Mouse (Mus musculus): ENCODE measurements around the gene Chsy1. TPM values are rescaled to one million over a fixed set of nuclear protein-coding genes. Genes with fewer than 3 reads are reported as not detected.

Chsy1 gene
- total and polyA plus RNA-seq, 2 experiments from 2014 or later = 8.7 to 49.9 TPM

- no peak for ATAC-seq
- Histone ChIP-seq H3K27ac (ENCODE audit: low read depth, low read length) (no peak overlapping the region), H3K9me3 (ENCODE audit: low read length) (no peaks in the 10 kb centered on the region), H3K4me2 (ENCODE audit: low read depth) (no peak overlapping the region), H3K9ac (no peak overlapping the region), H3K27me3 (ENCODE audit: insufficient read depth, low read length) (no peaks in the 10 kb centered on the region), H3K4me1 (ENCODE audit: insufficient read depth) (no peaks in the 10 kb centered on the region; the same call in 1 of the 2 replicates), H3K36me3 (ENCODE audit: insufficient read depth) (peaks cover 55% of the 10 kb centered on the region), H3K4me3 (ENCODE audit: low read depth, low read length) (no peak overlapping the region)
- TF ChIP-seq CTCF (IDR thresholded peaks at IDR 0.05; ENCODE audit: low read depth) = no peak
- no peak for DNase-seq
- WGBS = 87% methylated on average over 6 of the region's 6 CpGs
Measured at GRCm38 (mm10) chr7:66083757-66084156, 25.6 kb upstream of the Chsy1 start.

DNA sequence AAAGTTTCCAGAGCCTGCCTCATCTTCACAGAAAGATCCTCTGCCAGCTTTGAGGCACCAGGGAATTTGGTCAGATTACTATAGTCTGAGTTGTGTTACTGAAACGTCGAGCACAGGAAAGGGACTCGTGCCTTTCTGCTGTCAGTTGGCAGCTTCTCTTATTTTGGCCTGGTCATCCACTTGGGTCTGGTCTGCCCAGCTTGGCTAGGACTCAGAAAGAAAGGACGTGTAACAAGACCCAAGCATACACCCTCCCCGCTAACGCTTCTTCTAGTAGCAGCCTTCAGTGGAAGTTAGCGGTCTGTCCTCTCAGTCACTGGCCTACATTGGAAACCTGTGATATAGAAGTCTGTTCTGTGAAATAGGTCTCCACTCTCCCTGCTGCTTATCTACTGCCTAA lies 24.8 kb upstream of the Chsy1 start:
- ATAC-seq = no peak
- no peak for TF ChIP-seq CTCF (IDR thresholded peaks at IDR 0.05; ENCODE audit: low read depth)
- 84% methylated on average over 7 of the region's 7 CpGs for WGBS
- Histone ChIP-seq H3K9me3 (ENCODE audit: low read length) (no peaks in the 10 kb centered on the region), H3K36me3 (ENCODE audit: insufficient read depth) (peaks cover 63% of the 10 kb centered on the region), H3K4me1 (ENCODE audit: insufficient read depth) (no peaks in the 10 kb centered on the region; the same call in 1 of the 2 replicates), H3K27ac (ENCODE audit: low read depth, low read length) (no peak overlapping the region), H3K9ac (no peak overlapping the region), H3K27me3 (ENCODE audit: insufficient read depth, low read length) (no peaks in the 10 kb centered on the region), H3K4me3 (ENCODE audit: low read depth, low read length) (no peak overlapping the region), H3K4me2 (ENCODE audit: low read depth) (no peak overlapping the region)
- no peak for DNase-seq

GRCm38 (mm10) chr7:66087652-66088051 lies 21.7 kb upstream of the Chsy1 start:
- TF ChIP-seq CTCF (IDR thresholded peaks at IDR 0.05; ENCODE audit: low read depth) = no peak
- Histone ChIP-seq H3K4me2 (ENCODE audit: low read depth) (no peak overlapping the region), H3K9ac (no peak overlapping the region), H3K4me1 (ENCODE audit: insufficient read depth) (no peaks in the 10 kb centered on the region), H3K9me3 (ENCODE audit: low read length) (no peaks in the 10 kb centered on the region), H3K27ac (ENCODE audit: low read depth, low read length) (no peak overlapping the region), H3K4me3 (ENCODE audit: low read depth, low read length) (no peak overlapping the region), H3K27me3 (ENCODE audit: insufficient read depth, low read length) (no peaks in the 10 kb centered on the region), H3K36me3 (ENCODE audit: insufficient read depth) (peaks cover 80% of the 10 kb centered on the region)
- WGBS = 90% methylated on average over 4 of the region's 4 CpGs
- no peak for DNase-seq
- ATAC-seq = no peak

- Histone ChIP-seq H3K9ac (no peak overlapping the region), H3K27ac (ENCODE audit: low read depth, low read length) (no peak overlapping the region), H3K4me2 (ENCODE audit: low read depth) (no peak overlapping the region), H3K4me1 (ENCODE audit: insufficient read depth) (no peaks in the 10 kb centered on the region), H3K4me3 (ENCODE audit: low read depth, low read length) (no peak overlapping the region), H3K27me3 (ENCODE audit: insufficient read depth, low read length) (no peaks in the 10 kb centered on the region), H3K36me3 (ENCODE audit: insufficient read depth) (peaks cover 77% of the 10 kb centered on the region), H3K9me3 (ENCODE audit: low read length) (no peaks in the 10 kb centered on the region)
- ATAC-seq (no peak), DNase-seq (no peak)
- WGBS = 85% methylated on average over 2 of the region's 2 CpGs
- TF ChIP-seq CTCF (IDR thresholded peaks at IDR 0.05; ENCODE audit: low read depth) = no peak
Measured at GRCm38 (mm10) chr7:66088077-66088476, 21.2 kb upstream of the Chsy1 start.

GRCm38 (mm10) chr7:66090676-66091190 lies 18.6 kb upstream of the Chsy1 start:
- no peak for TF ChIP-seq CTCF (IDR thresholded peaks at IDR 0.05; ENCODE audit: low read depth)
- peaks cover 55% of the 10 kb centered on the region for H3K36me3 ChIP-seq (ENCODE audit: insufficient read depth)
- no peaks in the 10 kb centered on the region for H3K4me1 ChIP-seq (ENCODE audit: insufficient read depth)

GRCm38 (mm10) chr7:66091553-66091952 lies 17.8 kb upstream of the Chsy1 start:
- peaks cover 50% of the 10 kb centered on the region for H3K36me3 ChIP-seq (ENCODE audit: insufficient read depth)
- H3K27ac ChIP-seq (ENCODE audit: low read depth, low read length) = no peak overlapping the region
- H3K4me2 ChIP-seq (ENCODE audit: low read depth) = no peak overlapping the region
- no peaks in the 10 kb centered on the region for H3K27me3 ChIP-seq (ENCODE audit: insufficient read depth, low read length)
- ATAC-seq = no peak
- H3K4me1 ChIP-seq (ENCODE audit: insufficient read depth) = no peaks in the 10 kb centered on the region
- no peak overlapping the region for H3K4me3 ChIP-seq (ENCODE audit: low read depth, low read length)
- TF ChIP-seq CTCF (IDR thresholded peaks at IDR 0.05; ENCODE audit: low read depth) = no peak
- H3K9ac ChIP-seq = no peak overlapping the region
- DNase-seq = no peak
- 89% methylated on average over 7 of the region's 7 CpGs for WGBS
- H3K9me3 ChIP-seq (ENCODE audit: low read length) = no peaks in the 10 kb centered on the region

More at GRCm38 (mm10) chr7:66090676-66091190, 18.6 kb upstream of the Chsy1 start:
- no peaks in the 10 kb centered on the region for H3K9me3 ChIP-seq (ENCODE audit: low read length)
- no peak overlapping the region for H3K4me3 ChIP-seq (ENCODE audit: low read depth, low read length)
- DNase-seq (no peak), ATAC-seq (no peak)
- WGBS = 78% methylated on average over 11 of the region's 11 CpGs
- H3K27ac ChIP-seq (ENCODE audit: low read depth, low read length) = no peak overlapping the region
- no peak overlapping the region for H3K4me2 ChIP-seq (ENCODE audit: low read depth)
- H3K9ac ChIP-seq = no peak overlapping the region
- no peaks in the 10 kb centered on the region for H3K27me3 ChIP-seq (ENCODE audit: insufficient read depth, low read length)

DNA sequence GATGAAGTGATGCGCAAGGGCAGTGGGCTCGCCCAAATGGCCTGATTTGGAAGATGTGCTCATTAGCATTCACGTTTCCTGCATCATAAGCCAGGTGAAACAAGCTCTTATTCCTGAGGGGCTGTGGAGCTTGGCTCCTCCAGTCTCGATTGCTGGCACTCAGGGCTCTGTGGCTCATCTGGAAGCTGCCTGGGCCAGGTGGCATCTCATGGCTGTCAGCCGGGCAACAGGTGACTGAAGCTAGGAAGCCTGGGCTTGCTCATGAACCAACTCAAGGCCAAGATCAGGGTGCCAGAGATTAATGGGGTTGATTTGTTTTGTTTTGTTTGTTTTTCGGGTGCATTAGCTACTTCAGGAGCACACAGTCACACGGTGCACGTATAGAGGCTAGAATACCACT lies 16.7 kb upstream of the Chsy1 start:
- H3K4me2 ChIP-seq (ENCODE audit: low read depth) = no peak overlapping the region
- DNase-seq (no peak), ATAC-seq (no peak)
- no peaks in the 10 kb centered on the region for H3K4me1 ChIP-seq (ENCODE audit: insufficient read depth)
- peaks cover 39% of the 10 kb centered on the region for H3K36me3 ChIP-seq (ENCODE audit: insufficient read depth)
- no peak for TF ChIP-seq CTCF (IDR thresholded peaks at IDR 0.05; ENCODE audit: low read depth)
- H3K9ac ChIP-seq = no peak overlapping the region
- no peak overlapping the region for H3K4me3 ChIP-seq (ENCODE audit: low read depth, low read length)
- H3K27me3 ChIP-seq (ENCODE audit: insufficient read depth, low read length) = no peaks in the 10 kb centered on the region
- no peak overlapping the region for H3K27ac ChIP-seq (ENCODE audit: low read depth, low read length)
- 92% methylated on average over 8 of the region's 8 CpGs for WGBS
- H3K9me3 ChIP-seq (ENCODE audit: low read length) = no peaks in the 10 kb centered on the region

Measured in forebrain, postnatal 0 days (tissue).